Mouse (Mus musculus) forebrain, postnatal 0 days (tissue): ENCODE measurements around the gene Zfp991. TPM values are rescaled to one million over a fixed set of nuclear protein-coding genes. Genes with fewer than 3 reads are reported as not detected.
"Not testable (repeated sequence)": the region's sequence is repeated elsewhere in the genome, so short reads cannot be mapped to it uniquely, and the experiment has no call there.

ENCODE experiments used
- ATAC-seq: fragments of 200-750 bp; cut with Nextera tagmentation; 2 replicates; pipeline ENCODE4 v1.8.0; 2017; ENCODE audit warnings: mild to moderate bottlenecking, moderate library complexity
- DNase-seq: peaks from one replicate; pipeline ENCODE4 v3.0.0-alpha.2; 2015
- H3K27ac ChIP-seq: fragments of 300-500 bp; sonication (generic); 2 replicates; pipeline ENCODE4 v1.5.1; 2014; ENCODE audit warnings: low read depth, mild to moderate bottlenecking, antibody characterized with exemption, low read length, moderate library complexity, mixed read lengths
- H3K27me3 ChIP-seq: fragments of 300-500 bp; sonication (generic); 2 replicates; pipeline ENCODE4 v1.6.1; 2014; ENCODE audit warnings: mild to moderate bottlenecking, low read length, mixed read lengths; ENCODE audit not compliant: insufficient read depth
- H3K36me3 ChIP-seq: fragments of 300-500 bp; sonication (generic); 2 replicates; pipeline ENCODE4 v1.6.1; 2014; ENCODE audit warnings: mild to moderate bottlenecking, moderate library complexity; ENCODE audit not compliant: insufficient read depth
- H3K4me1 ChIP-seq: fragments of 300-500 bp; sonication (generic); 2 replicates; pipeline ENCODE4 v1.6.1; 2014; ENCODE audit warnings: antibody characterized with exemption; ENCODE audit not compliant: insufficient read depth
- H3K4me2 ChIP-seq: fragments of 300-500 bp; sonication (generic); 2 replicates; pipeline ENCODE4 v1.6.1; 2014; ENCODE audit warnings: low read depth, mild to moderate bottlenecking, moderate library complexity
- H3K4me3 ChIP-seq: fragments of 300-500 bp; sonication (generic); 2 replicates; pipeline ENCODE4 v1.5.1; 2014; ENCODE audit warnings: low read depth, low read length, mixed read lengths
- H3K9ac ChIP-seq: fragments of 300-500 bp; sonication (generic); 2 replicates; pipeline ENCODE4 v1.6.1; 2014; ENCODE audit warnings: mild to moderate bottlenecking
- H3K9me3 ChIP-seq: fragments of 300-500 bp; sonication (generic); 2 replicates; pipeline ENCODE4 v1.6.1; 2016; ENCODE audit warnings: low read length
- WGBS: fragments of 180-500 bp; shearing (Covaris S2); extraction: QIAGEN DNeasy Blood & Tissue Kit; methylation state at CpG from one replicate; pipeline ENCODE4 v1.1.7; 2014; 5-methylcytosine and 5-hydroxymethylcytosine counted together
- polyA plus RNA-seq: library from polyadenylated mRNA; unstranded; fragments of >200 nt; fragmentation: Nextera tagmentation; extraction: Ambion mirVana; gene quantifications from 2 replicates; pipeline ENCODE4 v1.2.1, GENCODE M21; 2015
- total RNA-seq: library from RNA; depleted of rRNA; stranded (reverse); fragments of >200 nt; gene quantifications from 2 replicates; pipeline ENCODE4 v1.2.3, GENCODE M21; 2014

Zfp991 gene
- total and polyA plus RNA-seq, 2 experiments from 2014 or later, result 3.5 to 7.9 TPM

GRCm38 (mm10) chr4:147125870-147126269, 6.0 kb upstream of the Zfp991 start:
- H3K4me2 ChIP-seq, H3K27me3 ChIP-seq, ATAC-seq, H3K4me3 ChIP-seq, H3K36me3 ChIP-seq, H3K27ac ChIP-seq, H3K9ac ChIP-seq, DNase-seq, H3K4me1 ChIP-seq: not testable (repeated sequence)
- 89% methylated on average over 4 of the region's 4 CpGs for WGBS
- peaks cover 37% of the 10 kb centered on the region for H3K9me3 ChIP-seq

GRCm38 (mm10) chr4:147126435-147126834, 5.4 kb upstream of the Zfp991 start:
- H3K27ac ChIP-seq, H3K4me2 ChIP-seq, H3K4me3 ChIP-seq, H3K27me3 ChIP-seq, H3K36me3 ChIP-seq, ATAC-seq, H3K4me1 ChIP-seq, DNase-seq, H3K9ac ChIP-seq: not testable (repeated sequence)
- peaks cover 37% of the 10 kb centered on the region for H3K9me3 ChIP-seq
- WGBS, result 71% methylated on average over 2 of the region's 2 CpGs

- H3K36me3 ChIP-seq, H3K4me3 ChIP-seq, H3K27me3 ChIP-seq, ATAC-seq, H3K4me2 ChIP-seq, H3K27ac ChIP-seq, DNase-seq, H3K4me1 ChIP-seq, H3K9ac ChIP-seq: not testable (repeated sequence)
- 89% methylated on average over 2 of the region's 2 CpGs for WGBS
- peaks cover 36% of the 10 kb centered on the region for H3K9me3 ChIP-seq
These were observed 4.7 kb upstream of the Zfp991 start for GRCm38 (mm10) chr4:147127137-147127536.

- not testable (repeated sequence) for ATAC-seq, H3K36me3 ChIP-seq, DNase-seq
These were observed 3.7 kb upstream of the Zfp991 start for GRCm38 (mm10) chr4:147128152-147128551.

GRCm38 (mm10) chr4:147133596-147133995, 1.8 kb downstream of the Zfp991 start:
- DNase-seq, H3K27ac ChIP-seq, H3K4me2 ChIP-seq, ATAC-seq, H3K9ac ChIP-seq, H3K4me3 ChIP-seq, H3K36me3 ChIP-seq, H3K9me3 ChIP-seq, H3K4me1 ChIP-seq, H3K27me3 ChIP-seq: not testable (repeated sequence)
- 50% methylated on average over 2 of the region's 2 CpGs for WGBS

More at GRCm38 (mm10) chr4:147128152-147128551, 3.7 kb upstream of the Zfp991 start:
- H3K9ac ChIP-seq, H3K4me3 ChIP-seq, H3K27ac ChIP-seq, H3K27me3 ChIP-seq, H3K4me2 ChIP-seq, H3K4me1 ChIP-seq: not testable (repeated sequence)
- peaks cover 30% of the 10 kb centered on the region for H3K9me3 ChIP-seq

GRCm38 (mm10) chr4:147141757-147142156, 9.9 kb downstream of the Zfp991 start:
- WGBS, result 72% methylated on average over 4 of the region's 4 CpGs
- not testable (repeated sequence) for H3K4me1 ChIP-seq, H3K9me3 ChIP-seq, H3K4me3 ChIP-seq, ATAC-seq, H3K27me3 ChIP-seq, H3K4me2 ChIP-seq, H3K9ac ChIP-seq, H3K27ac ChIP-seq, H3K36me3 ChIP-seq, DNase-seq

GRCm38 (mm10) chr4:147165282-147165681, 33.4 kb downstream of the Zfp991 start:
- not testable (repeated sequence) for H3K27ac ChIP-seq, H3K27me3 ChIP-seq, H3K4me1 ChIP-seq, H3K4me2 ChIP-seq, H3K36me3 ChIP-seq, H3K4me3 ChIP-seq, ATAC-seq, H3K9ac ChIP-seq, DNase-seq, H3K9me3 ChIP-seq
- 89% methylated on average over 2 of the region's 2 CpGs for WGBS

- not testable (repeated sequence) for H3K4me2 ChIP-seq, H3K36me3 ChIP-seq, H3K4me3 ChIP-seq, H3K9me3 ChIP-seq, H3K27me3 ChIP-seq, H3K27ac ChIP-seq, H3K4me1 ChIP-seq, DNase-seq, ATAC-seq, H3K9ac ChIP-seq
- 98% methylated on average over 2 of the region's 2 CpGs for WGBS
These were observed 38.7 kb downstream of the Zfp991 start for GRCm38 (mm10) chr4:147170547-147170946.

GRCm38 (mm10) chr4:147171557-147171956, 39.7 kb downstream of the Zfp991 start:
- not testable (repeated sequence) for H3K4me3 ChIP-seq, DNase-seq, H3K27me3 ChIP-seq, H3K9ac ChIP-seq, H3K9me3 ChIP-seq, H3K4me1 ChIP-seq, H3K36me3 ChIP-seq, H3K27ac ChIP-seq, H3K4me2 ChIP-seq, ATAC-seq
- no CpG with 5 or more reads among the region's 4 CpGs for WGBS

GRCm38 (mm10) chr4:147176279-147176880, 44.5 kb downstream of the Zfp991 start:
- H3K9ac ChIP-seq, H3K4me1 ChIP-seq, H3K4me2 ChIP-seq, H3K27ac ChIP-seq, H3K27me3 ChIP-seq, DNase-seq, H3K36me3 ChIP-seq, H3K4me3 ChIP-seq, H3K9me3 ChIP-seq, ATAC-seq: not testable (repeated sequence)
- WGBS, result 86% methylated on average over 7 of the region's 12 CpGs
